24 mouse cellular contexts compared by ENCODE assay signal in genomic region chr2:154440453-154440852, GRCm38 (mm10). TPM values are rescaled to one million over a fixed set of nuclear protein-coding genes. Genes with fewer than 3 reads are reported as not detected.
A peak's percentile ranks its signal among the peaks of the same experiment; 100 is the strongest.
DNase-seq lines count a peak whose midpoint lies in the region; ATAC-seq lines count a peak whose summit lies in the region.
"Had no signal": no experiment of that assay in that cellular context is flagged by ENCODE, and none has a peak within 500 bp of the region (broad histone marks: within the 10 kb centered on the region; RNA-seq: fewer than 3 reads in every experiment).

No protein-coding gene starts in this region.

- H3K4me2 ChIP-seq in embryonic facial prominence, embryonic 13.5 days, result no peak overlapping the region
- no peak overlapping the region for H3K4me2 ChIP-seq in heart, embryonic 12.5 days
- H3K4me2 ChIP-seq in heart, embryonic 16.5 days (ENCODE audit: low read depth, low read length), result peak overlapping the region; percentile 10; the same call in 1 of the 2 replicates
- H3K4me2 ChIP-seq: embryonic facial prominence, embryonic 12.5 days; forebrain, embryonic 12.5 days; hindbrain, embryonic 14.5 days; intestine, embryonic 15.5 days had no signal

- H3K4me3 ChIP-seq in embryonic facial prominence, embryonic 13.5 days, result no peak overlapping the region
- no peak overlapping the region for H3K4me3 ChIP-seq in embryonic facial prominence, embryonic 10.5 days
- no peak overlapping the region for H3K4me3 ChIP-seq in heart, embryonic 12.5 days
- H3K4me3 ChIP-seq in heart, embryonic 10.5 days, result no peak overlapping the region
- H3K4me3 ChIP-seq in heart, embryonic 16.5 days (ENCODE audit: low read length), result no peak overlapping the region
- H3K4me3 ChIP-seq: embryonic facial prominence, embryonic 12.5 days; forebrain, embryonic 12.5 days; intestine, embryonic 15.5 days had no signal

- intact Hi-C loops in heart, postnatal 10 days (cut with DNase I), result no loop called here

- H3K9me3 ChIP-seq in embryonic facial prominence, embryonic 13.5 days, result no peaks in the 10 kb centered on the region
- peaks cover 7% of the 10 kb centered on the region; the same call in 1 of the 2 replicates for H3K9me3 ChIP-seq in embryonic facial prominence, embryonic 10.5 days
- no peaks in the 10 kb centered on the region for H3K9me3 ChIP-seq in heart, embryonic 12.5 days (replicated peaks)
- H3K9me3 ChIP-seq in heart, embryonic 10.5 days, result no peaks in the 10 kb centered on the region
- no peaks in the 10 kb centered on the region for H3K9me3 ChIP-seq in heart, embryonic 16.5 days (replicated peaks; ENCODE audit: control insufficient read depth, low read length)
- H3K9me3 ChIP-seq: embryonic facial prominence, embryonic 12.5 days; forebrain, embryonic 12.5 days; intestine, embryonic 15.5 days had no signal

- no peak for ATAC-seq in embryonic facial prominence, embryonic 13.5 days (ENCODE audit: insufficient number of reproducible peaks, insufficient read depth, low FRiP score, low TSS enrichment, low read depth)
- ATAC-seq in heart, embryonic 12.5 days (ENCODE audit: insufficient number of reproducible peaks, low FRiP score), result no peak
- no peak for ATAC-seq in heart, embryonic 16.5 days (replicated peaks; ENCODE audit: extremely low read depth, insufficient read depth, low FRiP score)
- ATAC-seq: CD4-positive, CD25-positive, alpha-beta regulatory T cell, adult 4 months; forebrain, embryonic 16.5 days; intestine, embryonic 15.5 days had no signal

- DNase-seq in embryonic facial prominence, embryonic 10.5 days (ENCODE audit: low spot score), result no peak
- DNase-seq in heart, embryonic 10.5 days (ENCODE audit: low spot score), result no peak
- DNase-seq in heart, postnatal 10 days, result no peak
- DNase-seq in spleen, postnatal 36 days (ENCODE audit: low spot score in 2 of 2), result no peak
- DNase-seq: adrenal gland, postnatal 10 days; B cell, adult 2 months; cerebellum, adult 11 months; cerebellum, adult 8-10 months; cerebellum, postnatal 14 days; embryo, embryonic 11 days; gastrocnemius, postnatal 25 days; kidney, adult 18-20 months had no signal

- peaks cover 11% of the 10 kb centered on the region for H3K36me3 ChIP-seq in embryonic facial prominence, embryonic 13.5 days
- H3K36me3 ChIP-seq in embryonic facial prominence, embryonic 10.5 days (replicated peaks), result peaks cover 39% of the 10 kb centered on the region
- peaks cover 11% of the 10 kb centered on the region; the same call in 1 of the 2 replicates for H3K36me3 ChIP-seq in heart, embryonic 12.5 days
- peaks cover 12% of the 10 kb centered on the region for H3K36me3 ChIP-seq in heart, embryonic 10.5 days
- H3K36me3 ChIP-seq in heart, embryonic 16.5 days (ENCODE audit: control insufficient read depth, insufficient read depth), result peaks cover 7% of the 10 kb centered on the region; the same call in 1 of the 2 replicates
- H3K36me3 ChIP-seq: intestine, embryonic 15.5 days had no signal

- H3K27ac ChIP-seq in embryonic facial prominence, embryonic 13.5 days, result peak overlapping the region; percentile 28; the same call in 1 of the 2 replicates
- no peak overlapping the region for H3K27ac ChIP-seq in embryonic facial prominence, embryonic 10.5 days (replicated peaks)
- peak overlapping the region; percentile 84 for H3K27ac ChIP-seq in heart, embryonic 12.5 days (ENCODE audit: poor library complexity, severe bottlenecking)
- H3K27ac ChIP-seq in heart, embryonic 10.5 days, result no peak overlapping the region
- peak overlapping the region; percentile 76 for H3K27ac ChIP-seq in heart, embryonic 16.5 days (ENCODE audit: low read length)
- H3K27ac ChIP-seq: embryonic facial prominence, embryonic 12.5 days; forebrain, embryonic 12.5 days; hindbrain, embryonic 10.5 days; hindbrain, embryonic 14.5 days; intestine, embryonic 15.5 days had no signal

- H3K4me1 ChIP-seq in embryonic facial prominence, embryonic 13.5 days, result peaks cover 35% of the 10 kb centered on the region
- peaks cover 26% of the 10 kb centered on the region for H3K4me1 ChIP-seq in embryonic facial prominence, embryonic 10.5 days
- peaks cover 34% of the 10 kb centered on the region for H3K4me1 ChIP-seq in heart, embryonic 12.5 days (replicated peaks)
- H3K4me1 ChIP-seq in heart, embryonic 10.5 days, result peaks cover 23% of the 10 kb centered on the region; the same call in 1 of the 2 replicates
- H3K4me1 ChIP-seq in heart, embryonic 16.5 days (ENCODE audit: control insufficient read depth, insufficient read depth, low read length), result peaks cover 27% of the 10 kb centered on the region

- no peak overlapping the region for H3K9ac ChIP-seq in embryonic facial prominence, embryonic 13.5 days
- no peak overlapping the region for H3K9ac ChIP-seq in heart, embryonic 12.5 days
- no peak overlapping the region for H3K9ac ChIP-seq in heart, embryonic 16.5 days (ENCODE audit: low read length)
- H3K9ac ChIP-seq: embryonic facial prominence, embryonic 12.5 days; forebrain, embryonic 12.5 days; hindbrain, embryonic 14.5 days; intestine, embryonic 15.5 days had no signal

- H3K27me3 ChIP-seq in embryonic facial prominence, embryonic 13.5 days, result no peaks in the 10 kb centered on the region
- H3K27me3 ChIP-seq in embryonic facial prominence, embryonic 10.5 days (replicated peaks; ENCODE audit: low read depth, poor library complexity, severe bottlenecking), result no peaks in the 10 kb centered on the region
- no peaks in the 10 kb centered on the region for H3K27me3 ChIP-seq in heart, embryonic 12.5 days (replicated peaks)
- no peaks in the 10 kb centered on the region for H3K27me3 ChIP-seq in heart, embryonic 10.5 days (ENCODE audit: insufficient read depth, poor library complexity, severe bottlenecking)
- H3K27me3 ChIP-seq in heart, embryonic 16.5 days (ENCODE audit: control insufficient read depth, insufficient read depth, low read length), result no peaks in the 10 kb centered on the region
- H3K27me3 ChIP-seq: embryonic facial prominence, embryonic 12.5 days; forebrain, embryonic 12.5 days; intestine, embryonic 15.5 days had no signal

RNA-seq across cellular contexts. Expression of gene Cbfa2t2, which starts 4.2 kb away (rescaled TPM):
- 54.0 and 54.1 TPM in 2 replicates for polyA plus RNA-seq in embryonic facial prominence, embryonic 13.5 days (2015; fragmentation: Nextera tagmentation; extraction: Ambion mirVana)
- polyA plus RNA-seq in embryonic facial prominence, embryonic 10.5 days (2016; fragmentation: Nextera tagmentation; extraction: Ambion mirVana), result 68.8 and 72.2 TPM in 2 replicates
- polyA plus RNA-seq in heart, embryonic 12.5 days (2016; fragmentation: Nextera tagmentation; extraction: Ambion mirVana), result 37.6 and 38.8 TPM in 2 replicates
- polyA plus RNA-seq in heart, embryonic 10.5 days (2016; fragmentation: Nextera tagmentation; extraction: Ambion mirVana), result 37.3 and 44.6 TPM in 2 replicates
- 28.5 and 29.7 TPM in 2 replicates for polyA plus RNA-seq in heart, embryonic 16.5 days (2015; fragmentation: Nextera tagmentation; extraction: Ambion mirVana)
- 10 to 100 TPM; 23.5 to 25.3 TPM for total RNA-seq in heart, postnatal 10 days (2021)

RNA-seq across cellular contexts. Expression of gene Snta1, which starts 32.6 kb away (rescaled TPM):
- 8.8 and 8.9 TPM in 2 replicates for polyA plus RNA-seq in embryonic facial prominence, embryonic 13.5 days (2015; fragmentation: Nextera tagmentation; extraction: Ambion mirVana)
- polyA plus RNA-seq in embryonic facial prominence, embryonic 10.5 days (2016; fragmentation: Nextera tagmentation; extraction: Ambion mirVana), result 3.0 and 3.9 TPM in 2 replicates
- polyA plus RNA-seq in heart, embryonic 12.5 days (2016; fragmentation: Nextera tagmentation; extraction: Ambion mirVana), result 49.9 and 51.6 TPM in 2 replicates
- 28.1 and 42.0 TPM in 2 replicates for polyA plus RNA-seq in heart, embryonic 10.5 days (2016; fragmentation: Nextera tagmentation; extraction: Ambion mirVana)
- 57.8 and 61.8 TPM in 2 replicates for polyA plus RNA-seq in heart, embryonic 16.5 days (2015; fragmentation: Nextera tagmentation; extraction: Ambion mirVana)
- 100 to 1,000 TPM in 1 of 2 experiments, 10 to 100 TPM in 1; 82.6 to 106 TPM for total RNA-seq in heart, postnatal 10 days (2021)
- total RNA-seq: common myeloid progenitor, adult 5-6 weeks; granulocyte monocyte progenitor cell, adult 5-6 weeks had no signal
- polyA plus RNA-seq: CD4-positive, CD25-positive, alpha-beta regulatory T cell, adult 4 months had no signal

Comparison
In these comparisons a context has a peak if more than half of its experiments do, and no peak if none do; other contexts are left out.
1. H3K27ac ChIP-seq: peak in embryonic facial prominence, embryonic 13.5 days (single experiment), heart, embryonic 12.5 days (single experiment) and heart, embryonic 16.5 days (single experiment); none in embryonic facial prominence, embryonic 10.5 days (single experiment) and heart, embryonic 10.5 days (single experiment).